Mouse (Mus musculus): ENCODE data around the gene Adipor2. TPM values are rescaled to one million over a fixed set of nuclear protein-coding genes. Genes with fewer than 3 reads are reported as not detected.
"Not testable (repeated sequence)": the region's sequence is repeated elsewhere in the genome, so short reads cannot be mapped to it uniquely, and the experiment has no call there.

Adipor2 gene
- total and polyA plus RNA-seq, 2 experiments: 246 to 306 TPM

DNA sequence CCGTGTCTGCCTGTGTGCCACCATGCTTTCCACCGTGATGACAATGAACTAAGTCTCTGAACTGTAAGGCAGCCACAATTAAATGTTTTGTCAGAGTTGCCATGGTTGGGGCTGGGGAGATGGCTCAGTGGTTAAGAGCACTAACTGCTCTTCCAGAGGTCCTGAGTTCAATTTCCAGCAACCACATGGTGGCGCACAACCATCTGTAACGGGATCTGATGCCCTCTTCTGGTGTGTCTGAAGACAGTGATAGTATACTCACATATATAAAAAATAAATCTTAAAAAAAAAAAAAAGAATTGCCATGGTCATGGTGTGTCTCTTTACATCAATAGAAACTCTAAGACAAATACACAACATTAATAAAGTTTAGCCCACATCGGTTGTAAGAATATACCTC lies 42.5 kb downstream of the Adipor2 start:
- no peak for DNase-seq (ENCODE audit: extremely low read depth, low read depth, low spot score)
- Histone ChIP-seq H3K4me3 (ENCODE audit: insufficient read depth, low read depth, low read length) (no peak overlapping the region), H3K9ac (ENCODE audit: low read depth, low read length) (no peak overlapping the region), H3K79me2 (ENCODE audit: control insufficient read depth, insufficient read depth, low read length) (peaks cover 35% of the 10 kb centered on the region), H3K36me3 (ENCODE audit: control insufficient read depth, insufficient read depth, low read length) (peaks cover 42% of the 10 kb centered on the region), H3K4me1 (ENCODE audit: control insufficient read depth, insufficient read depth, low read length) (peaks cover 35% of the 10 kb centered on the region), H3K27ac (replicated peaks; ENCODE audit: insufficient read depth, low read depth, low read length) (no peak overlapping the region), H3K27me3 (ENCODE audit: control insufficient read depth, insufficient read depth, low read length) (no peaks in the 10 kb centered on the region)
- WGBS: 49% methylated on average over 5 of the region's 5 CpGs
- TF ChIP-seq POLR2A (IDR thresholded peaks at IDR 0.05; ENCODE audit: extremely low read depth, insufficient read depth, low read length) (no peak), CTCF (IDR thresholded peaks at IDR 0.05; ENCODE audit: low read depth, low read length) (no peak)

DNA sequence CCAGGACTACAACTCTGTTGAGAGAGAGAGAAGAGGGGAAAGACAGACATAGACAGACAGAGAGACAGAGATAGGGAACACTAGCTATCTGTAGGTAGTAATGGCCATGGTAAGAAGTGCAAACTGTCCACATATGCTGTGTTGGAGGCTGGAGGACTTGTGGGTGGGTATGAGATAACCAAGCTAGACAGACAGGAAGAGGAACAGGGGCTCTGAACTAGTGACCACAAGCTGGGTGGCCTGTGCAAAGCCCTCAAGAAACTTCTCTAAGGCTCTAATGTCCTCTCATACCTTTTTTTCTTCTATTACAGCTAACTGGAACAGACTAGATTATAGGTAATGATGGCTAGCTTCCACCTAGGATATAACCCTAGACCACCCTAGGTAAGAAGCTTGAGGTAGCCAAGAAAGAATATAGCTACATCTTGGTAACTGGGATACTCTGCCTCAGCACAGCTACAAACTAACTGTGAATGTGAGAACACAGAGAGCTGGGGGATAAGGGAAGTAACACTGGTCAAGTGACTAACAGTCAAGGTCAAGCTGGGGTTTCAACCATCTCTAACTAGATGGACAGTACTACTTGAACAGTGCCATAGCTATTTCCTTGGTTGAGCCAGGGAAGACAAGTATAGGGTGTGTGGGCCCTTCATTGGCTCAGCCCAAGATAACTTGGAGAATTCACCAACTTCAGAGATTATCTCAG lies 44.4 kb downstream of the Adipor2 start:
- no peak for DNase-seq (ENCODE audit: extremely low read depth, low read depth, low spot score)
- TF ChIP-seq POLR2A (IDR thresholded peaks at IDR 0.05; ENCODE audit: extremely low read depth, insufficient read depth, low read length) (no peak), CTCF (IDR thresholded peaks at IDR 0.05; ENCODE audit: low read depth, low read length) (no peak)
- Histone ChIP-seq H3K79me2 (ENCODE audit: control insufficient read depth, insufficient read depth, low read length) (peaks cover 28% of the 10 kb centered on the region), H3K36me3 (ENCODE audit: control insufficient read depth, insufficient read depth, low read length) (peaks cover 44% of the 10 kb centered on the region), H3K4me3 (ENCODE audit: insufficient read depth, low read depth, low read length) (no peak overlapping the region), H3K27ac (replicated peaks; ENCODE audit: insufficient read depth, low read depth, low read length) (no peak overlapping the region; the same call in 1 of the 2 replicates), H3K27me3 (ENCODE audit: control insufficient read depth, insufficient read depth, low read length) (no peaks in the 10 kb centered on the region), H3K9ac (ENCODE audit: low read depth, low read length) (peak overlapping the region; percentile 35; the same call in 1 of the 2 replicates), H3K4me1 (ENCODE audit: control insufficient read depth, insufficient read depth, low read length) (peaks cover 28% of the 10 kb centered on the region)

DNA sequence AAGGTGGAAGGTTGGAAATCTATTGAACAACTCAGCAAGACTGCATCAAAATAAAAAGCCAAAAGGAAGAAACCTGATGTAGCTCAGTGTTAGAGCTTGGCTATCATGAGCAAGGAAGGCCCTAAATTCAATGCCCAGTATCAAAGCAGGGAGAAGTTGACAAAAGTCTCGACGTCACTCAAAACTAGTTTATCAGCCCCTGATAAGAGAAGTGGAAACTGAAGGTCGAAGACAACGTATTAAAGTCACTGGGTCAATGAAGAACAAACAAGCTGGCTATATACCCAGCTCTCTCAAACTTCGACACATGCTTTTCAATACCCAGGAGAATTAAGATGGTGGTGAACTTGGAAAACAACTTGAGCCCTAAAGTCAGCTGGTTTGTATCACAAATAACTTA lies 45.3 kb downstream of the Adipor2 start:
- H3K36me3 ChIP-seq (ENCODE audit: control insufficient read depth, insufficient read depth, low read length): peaks cover 49% of the 10 kb centered on the region
- no peak overlapping the region for H3K4me3 ChIP-seq (ENCODE audit: insufficient read depth, low read depth, low read length)
- no peak for TF ChIP-seq CTCF (IDR thresholded peaks at IDR 0.05; ENCODE audit: low read depth, low read length)
- TF ChIP-seq POLR2A (IDR thresholded peaks at IDR 0.05; ENCODE audit: extremely low read depth, insufficient read depth, low read length): no peak
- no peak overlapping the region for H3K27ac ChIP-seq (replicated peaks; ENCODE audit: insufficient read depth, low read depth, low read length)
- WGBS: 12% methylated on average over 5 of the region's 5 CpGs
- H3K79me2 ChIP-seq (ENCODE audit: control insufficient read depth, insufficient read depth, low read length): peaks cover 22% of the 10 kb centered on the region
- peak; percentile 55 for DNase-seq (ENCODE audit: extremely low read depth, low read depth, low spot score)
- H3K27me3 ChIP-seq (ENCODE audit: control insufficient read depth, insufficient read depth, low read length): no peaks in the 10 kb centered on the region
- peaks cover 22% of the 10 kb centered on the region for H3K4me1 ChIP-seq (ENCODE audit: control insufficient read depth, insufficient read depth, low read length)
- no peak overlapping the region for H3K9ac ChIP-seq (ENCODE audit: low read depth, low read length)

DNA sequence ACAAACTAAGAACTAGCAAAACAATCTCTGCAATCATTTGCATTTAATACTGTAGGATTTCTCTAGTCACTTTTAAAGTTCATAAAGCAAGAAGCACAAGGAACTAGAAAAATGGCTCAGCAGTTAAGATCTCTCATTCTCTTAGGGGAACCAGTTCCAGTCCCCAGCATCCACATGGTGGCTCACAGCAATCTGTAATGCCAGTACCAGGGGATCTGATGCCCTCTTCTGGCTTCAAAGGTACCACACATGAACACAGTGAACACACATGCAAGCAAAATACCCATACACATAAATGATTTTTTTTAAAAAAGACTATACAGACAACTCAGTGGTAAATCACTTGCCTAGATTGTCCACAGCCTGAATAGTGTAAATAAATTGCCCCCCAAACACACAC lies 45.9 kb downstream of the Adipor2 start:
- peaks cover 51% of the 10 kb centered on the region for H3K36me3 ChIP-seq (ENCODE audit: control insufficient read depth, insufficient read depth, low read length)
- H3K27me3 ChIP-seq (ENCODE audit: control insufficient read depth, insufficient read depth, low read length): no peaks in the 10 kb centered on the region
- no peak overlapping the region for H3K4me3 ChIP-seq (ENCODE audit: insufficient read depth, low read depth, low read length)
- no peak for DNase-seq (ENCODE audit: extremely low read depth, low read depth, low spot score)
- peaks cover 20% of the 10 kb centered on the region for H3K4me1 ChIP-seq (ENCODE audit: control insufficient read depth, insufficient read depth, low read length)
- no peak overlapping the region for H3K9ac ChIP-seq (ENCODE audit: low read depth, low read length)
- H3K27ac ChIP-seq (replicated peaks; ENCODE audit: insufficient read depth, low read depth, low read length): no peak overlapping the region
- TF ChIP-seq POLR2A (IDR thresholded peaks at IDR 0.05; ENCODE audit: extremely low read depth, insufficient read depth, low read length) (no peak), CTCF (IDR thresholded peaks at IDR 0.05; ENCODE audit: low read depth, low read length) (no peak)
- peaks cover 22% of the 10 kb centered on the region for H3K79me2 ChIP-seq (ENCODE audit: control insufficient read depth, insufficient read depth, low read length)

DNA sequence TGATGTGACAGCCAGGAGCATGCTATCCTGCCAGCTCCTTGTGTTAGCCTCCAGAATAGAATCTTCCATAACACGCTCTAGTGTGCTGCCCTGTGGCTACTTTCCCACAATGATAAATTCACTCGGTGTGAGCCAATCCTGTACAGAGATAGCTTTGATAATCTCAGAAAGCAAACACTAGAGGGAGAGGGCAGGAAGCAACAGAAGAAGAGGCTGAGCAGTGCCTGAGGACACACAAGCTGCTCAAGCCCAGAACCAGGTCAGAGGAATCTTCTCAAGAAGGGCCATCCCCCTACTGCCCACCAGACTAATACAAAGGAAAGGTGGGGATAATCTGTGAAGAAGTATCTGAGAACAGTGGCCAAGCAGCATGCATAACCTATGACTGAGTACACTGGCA lies 50.1 kb downstream of the Adipor2 start:
- TF ChIP-seq CTCF (IDR thresholded peaks at IDR 0.05; ENCODE audit: low read depth, low read length): no peak
- no peak for TF ChIP-seq POLR2A (IDR thresholded peaks at IDR 0.05; ENCODE audit: extremely low read depth, insufficient read depth, low read length)
- H3K79me2 ChIP-seq (ENCODE audit: control insufficient read depth, insufficient read depth, low read length): peaks cover 5% of the 10 kb centered on the region; the same call in 1 of the 2 replicates
- no peak overlapping the region for H3K4me3 ChIP-seq (ENCODE audit: insufficient read depth, low read depth, low read length)
- peaks cover under 1% of the 10 kb centered on the region; the same call in 1 of the 2 replicates for H3K4me1 ChIP-seq (ENCODE audit: control insufficient read depth, insufficient read depth, low read length)
- 26% methylated on average over 2 of the region's 2 CpGs for WGBS
- no peak for DNase-seq (ENCODE audit: extremely low read depth, low read depth, low spot score)
- H3K36me3 ChIP-seq (ENCODE audit: control insufficient read depth, insufficient read depth, low read length): peaks cover 72% of the 10 kb centered on the region
- H3K9ac ChIP-seq (ENCODE audit: low read depth, low read length): no peak overlapping the region
- H3K27ac ChIP-seq (replicated peaks; ENCODE audit: insufficient read depth, low read depth, low read length): no peak overlapping the region
- no peaks in the 10 kb centered on the region for H3K27me3 ChIP-seq (ENCODE audit: control insufficient read depth, insufficient read depth, low read length)

DNA sequence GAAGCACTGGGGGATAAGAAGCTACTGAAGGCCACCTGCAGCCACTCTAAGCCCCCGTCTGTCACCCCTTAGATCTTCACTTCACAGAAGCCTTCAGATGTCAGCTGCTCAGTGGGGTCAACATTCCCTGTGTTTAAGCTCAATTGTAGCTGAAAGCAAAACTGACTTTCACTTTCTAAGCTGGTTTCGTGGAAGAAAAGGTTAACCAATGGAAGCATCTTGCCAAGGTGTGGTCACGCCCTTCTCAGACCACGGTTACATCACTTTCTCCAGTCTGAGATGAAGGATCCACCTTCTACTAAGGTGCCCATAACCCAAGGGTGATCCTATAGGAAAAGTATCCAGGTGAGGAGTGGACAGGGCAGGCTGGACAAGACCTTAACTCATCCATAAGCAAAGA lies 50.7 kb downstream of the Adipor2 start:
- H3K27ac ChIP-seq (replicated peaks; ENCODE audit: insufficient read depth, low read depth, low read length); H3K79me2 ChIP-seq (ENCODE audit: control insufficient read depth, insufficient read depth, low read length); H3K27me3 ChIP-seq (ENCODE audit: control insufficient read depth, insufficient read depth, low read length); DNase-seq (ENCODE audit: extremely low read depth, low read depth, low spot score); H3K4me3 ChIP-seq (ENCODE audit: insufficient read depth, low read depth, low read length); H3K9ac ChIP-seq (ENCODE audit: low read depth, low read length); H3K4me1 ChIP-seq (ENCODE audit: control insufficient read depth, insufficient read depth, low read length): not testable (repeated sequence)
- peaks cover 73% of the 10 kb centered on the region for H3K36me3 ChIP-seq (ENCODE audit: control insufficient read depth, insufficient read depth, low read length)
- 46% methylated on average over 4 of the region's 4 CpGs for WGBS
